Mouse (Mus musculus) bone marrow, adult 2 months (tissue): ENCODE measurements at regions not wholly inside any gene's neighbourhood (a gene's known extent, or its start where the extent isn't known, plus 50 kb on each side); places are given as distances from the start of the nearest gene placed in this dataset.

Source experiments
- CTCF ChIP-seq: fragments of 200-500 bp; IDR thresholded peaks from 2 replicates; pipeline ENCODE4 v1.5.1; 2011; ENCODE audit warnings: low read length, control low read depth; ENCODE audit not compliant: control insufficient read depth, insufficient read depth
- POLR2A ChIP-seq: fragments of 200-500 bp; IDR thresholded peaks from 2 replicates; pipeline ENCODE4 v1.6.1; 2011; ENCODE audit warnings: low read depth, mild to moderate bottlenecking, control low read depth, low read length, borderline replicate concordance; ENCODE audit not compliant: control insufficient read depth

- no peak for TF ChIP-seq CTCF
- no peak for TF ChIP-seq POLR2A
These were observed 138.7 kb upstream of the Tle4 start for GRCm38 (mm10) chr19:14736514-14736913.
